Mouse (Mus musculus) frontal cortex, adult 2 months (tissue): ENCODE measurements at regions not wholly inside any gene's neighbourhood (a gene's known extent, or its start where the extent isn't known, plus 50 kb on each side); places are given as distances from the start of the nearest gene placed in this dataset.

ENCODE experiments used
- DNase-seq, 2 experiments: peaks; one replicate each; pipeline ENCODE4 v3.0.0; 2022; ENCODE audit warnings: low spot score in 1 of 2; ENCODE audit errors: extremely low spot score in 1 of 2

GRCm38 (mm10) chr1:100644858-100645257, 872.3 kb downstream of the Cntnap5b start:
- DNase-seq, result no peak

GRCm38 (mm10) chr1:100660822-100661221, 888.3 kb downstream of the Cntnap5b start:
- peak in 1 of 2 experiments; percentile 3 for DNase-seq

GRCm38 (mm10) chr1:100706898-100707297, 934.3 kb downstream of the Cntnap5b start:
- no peak for DNase-seq
